Mouse (Mus musculus) MEL (cell line): Measurements from ENCODE around the gene Neurl2. TPM values are rescaled to one million over a fixed set of nuclear protein-coding genes. Genes with fewer than 3 reads are reported as not detected.
A peak's percentile ranks its signal among the peaks of the same experiment; 100 is the strongest.

ENCODE experiments used
- DNase-seq: peaks from one replicate; pipeline ENCODE4 v3.0.0; 2011; ENCODE audit warnings: low read depth, low spot score
- H3K27ac ChIP-seq: 2 replicates; pipeline ENCODE4 v1.5.1; 2012; ENCODE audit warnings: low read depth, mild to moderate bottlenecking, control low read depth, low read length, moderate library complexity; ENCODE audit not compliant: control insufficient read depth
- H3K27me3 ChIP-seq, 2 experiments: fragments of 150-350 bp in 1 of 2; sonication (generic) in 1 of 2; 2 replicates each; pipeline ENCODE4 v1.6.1; 2012; ENCODE audit warnings: low read length in 2 of 2, mild to moderate bottlenecking in 2 of 2, improper control_type of control experiment in 1 of 2, moderate library complexity in 1 of 2; ENCODE audit not compliant: insufficient read depth in 2 of 2, control insufficient read depth in 1 of 2
- H3K36me3 ChIP-seq, 2 experiments: 2 replicates each; pipeline ENCODE4 v1.6.1; 2012 to 2014; ENCODE audit warnings: low read length in 2 of 2, improper control_type of control experiment in 1 of 2, inconsistent platforms in 1 of 2, mild to moderate bottlenecking in 1 of 2; ENCODE audit not compliant: insufficient read depth in 2 of 2, control insufficient read depth in 1 of 2
- H3K4me1 ChIP-seq, 2 experiments: fragments of 150-350 bp in 1 of 2; sonication (generic) in 1 of 2; 2 replicates each; pipeline ENCODE4 v1.6.1; 2012; ENCODE audit warnings: low read length in 2 of 2, improper control_type of control experiment in 1 of 2, mild to moderate bottlenecking in 1 of 2; ENCODE audit not compliant: insufficient read depth in 2 of 2, control insufficient read depth in 1 of 2
- H3K4me3 ChIP-seq, 2 experiments: fragments of 150-350 bp in 1 of 2; sonication (generic) in 1 of 2; 2 replicates each; pipeline ENCODE4 v1.5.1; 2012; ENCODE audit warnings: low read depth in 2 of 2, low read length in 2 of 2, mild to moderate bottlenecking in 2 of 2, moderate library complexity in 2 of 2, control low read depth in 1 of 2, improper control_type of control experiment in 1 of 2; ENCODE audit not compliant: control insufficient read depth in 1 of 2, insufficient read depth in 1 of 2
- H3K79me2 ChIP-seq: 2 replicates; pipeline ENCODE4 v1.6.1; 2012; ENCODE audit warnings: mild to moderate bottlenecking, low read length, moderate library complexity; ENCODE audit not compliant: control insufficient read depth, poor library complexity, insufficient read depth
- H3K9ac ChIP-seq: 2 replicates; pipeline ENCODE4 v1.6.1; 2012; ENCODE audit warnings: low read depth, mild to moderate bottlenecking, control low read depth, low read length, moderate library complexity; ENCODE audit not compliant: control insufficient read depth, poor library complexity, severe bottlenecking
- H3K9me3 ChIP-seq: fragments of 150-350 bp; sonication (generic); replicated peaks from 2 replicates; pipeline ENCODE4 v1.6.1; 2012; ENCODE audit warnings: mild to moderate bottlenecking, low read length, improper control_type of control experiment, moderate library complexity; ENCODE audit not compliant: insufficient read depth
- BHLHE40 ChIP-seq: IDR thresholded peaks from 2 replicates; pipeline ENCODE4 v1.6.1; 2012; ENCODE audit warnings: low read depth, mild to moderate bottlenecking, inconsistent platforms, low read length, improper control_type of control experiment, borderline replicate concordance
- CHD1 ChIP-seq: IDR thresholded peaks from 2 replicates; pipeline ENCODE4 v1.6.1; 2012; ENCODE audit warnings: low read depth, mild to moderate bottlenecking, inconsistent platforms, low read length, improper control_type of control experiment
- CHD2 ChIP-seq: IDR thresholded peaks from 2 replicates; pipeline ENCODE4 v1.6.1; 2011; ENCODE audit warnings: low read length, improper control_type of control experiment
- ELF1 ChIP-seq: IDR thresholded peaks from 2 replicates; pipeline ENCODE4 v1.6.1; 2014; ENCODE audit warnings: low read depth, mild to moderate bottlenecking, inconsistent platforms, low read length, improper control_type of control experiment, moderate library complexity
- EP300 ChIP-seq, 2 experiments: IDR thresholded peaks; 2 replicates each; pipeline ENCODE4 v1.6.1; 2011; ENCODE audit warnings: improper control_type of control experiment in 2 of 2, low read length in 2 of 2, low read depth in 1 of 2, mild to moderate bottlenecking in 1 of 2
- ETS1 ChIP-seq: IDR thresholded peaks from 2 replicates; pipeline ENCODE4 v1.6.1; 2012; ENCODE audit warnings: low read depth, mild to moderate bottlenecking, inconsistent platforms, low read length, improper control_type of control experiment, moderate library complexity
- GABPA ChIP-seq: IDR thresholded peaks from 2 replicates; pipeline ENCODE4 v1.6.1; 2012; ENCODE audit warnings: low read depth, mild to moderate bottlenecking, inconsistent platforms, low read length, improper control_type of control experiment, moderate library complexity
- GATA1 ChIP-seq: IDR thresholded peaks from 2 replicates; pipeline ENCODE4 v1.6.1; 2011; ENCODE audit warnings: low read depth, low read length, improper control_type of control experiment
- HCFC1 ChIP-seq: IDR thresholded peaks from 2 replicates; pipeline ENCODE4 v1.6.1; 2012; ENCODE audit warnings: low read depth, mild to moderate bottlenecking, inconsistent platforms, low read length, improper control_type of control experiment, moderate library complexity
- JUND ChIP-seq: IDR thresholded peaks from 2 replicates; pipeline ENCODE4 v1.6.1; 2011; ENCODE audit warnings: low read depth, mild to moderate bottlenecking, improper control_type of control experiment, low read length
- MAX ChIP-seq: IDR thresholded peaks from 2 replicates; pipeline ENCODE4 v1.6.1; 2011; ENCODE audit warnings: low read length, improper control_type of control experiment
- MAZ ChIP-seq: IDR thresholded peaks from 2 replicates; pipeline ENCODE4 v1.6.1; 2012; ENCODE audit warnings: low read depth, mild to moderate bottlenecking, inconsistent platforms, low read length, improper control_type of control experiment
- MEF2A ChIP-seq: IDR thresholded peaks from 2 replicates; pipeline ENCODE4 v1.6.1; 2014; ENCODE audit warnings: low read depth, mild to moderate bottlenecking, inconsistent platforms, low read length, improper control_type of control experiment; ENCODE audit not compliant: poor library complexity, insufficient replicate concordance, severe bottlenecking; ENCODE audit errors: extremely low read depth
- MXI1 ChIP-seq: IDR thresholded peaks from 2 replicates; pipeline ENCODE4 v1.6.1; 2011; ENCODE audit warnings: mild to moderate bottlenecking, low read depth, low read length, improper control_type of control experiment
- MYB ChIP-seq: IDR thresholded peaks from 2 replicates; pipeline ENCODE4 v1.6.1; 2011; ENCODE audit warnings: mild to moderate bottlenecking, low read depth, low read length, improper control_type of control experiment
- MYC ChIP-seq: IDR thresholded peaks from 2 replicates; pipeline ENCODE4 v1.6.1; 2011; ENCODE audit warnings: low read depth, mild to moderate bottlenecking, low read length, improper control_type of control experiment, moderate library complexity
- NELFE ChIP-seq: IDR thresholded peaks from 2 replicates; pipeline ENCODE4 v1.6.1; 2011; ENCODE audit warnings: low read depth, low read length, improper control_type of control experiment
- POLR2A ChIP-seq, 2 experiments: IDR thresholded peaks; 2 replicates each; pipeline ENCODE4 v1.6.1; 2011 to 2012; ENCODE audit warnings: low read length in 2 of 2, mild to moderate bottlenecking in 2 of 2, control low read depth in 1 of 2, improper control_type of control experiment in 1 of 2, low read depth in 1 of 2, moderate library complexity in 1 of 2; ENCODE audit not compliant: control insufficient read depth in 1 of 2, insufficient read depth in 1 of 2, poor library complexity in 1 of 2
- POLR2AphosphoS5 ChIP-seq: IDR thresholded peaks from 2 replicates; pipeline ENCODE4 v1.6.1; 2012; ENCODE audit warnings: low read depth, borderline replicate concordance, mild to moderate bottlenecking, inconsistent platforms, low read length, moderate library complexity, mixed read lengths
- RAD21 ChIP-seq: IDR thresholded peaks from 2 replicates; pipeline ENCODE4 v1.6.1; 2011; ENCODE audit warnings: mild to moderate bottlenecking, low read depth, low read length, improper control_type of control experiment
- TAL1 ChIP-seq: IDR thresholded peaks from 2 replicates; pipeline ENCODE4 v1.6.1; 2012; ENCODE audit warnings: mild to moderate bottlenecking, inconsistent platforms, low read length, moderate library complexity, mixed read lengths
- TBP ChIP-seq: IDR thresholded peaks from 2 replicates; pipeline ENCODE4 v1.8.0; 2011; ENCODE audit warnings: low read depth, low read length, improper control_type of control experiment
- TCF12 ChIP-seq: IDR thresholded peaks from 2 replicates; pipeline ENCODE4 v1.6.1; 2014; ENCODE audit warnings: low read depth, mild to moderate bottlenecking, inconsistent platforms, low read length, improper control_type of control experiment, moderate library complexity
- USF1 ChIP-seq: IDR thresholded peaks from 2 replicates; pipeline ENCODE4 v1.6.1; 2014; ENCODE audit warnings: low read depth, mild to moderate bottlenecking, inconsistent platforms, low read length, improper control_type of control experiment, moderate library complexity
- USF2 ChIP-seq, 2 experiments: IDR thresholded peaks; 2 replicates each; pipeline ENCODE4 v1.6.1; 2011 to 2012; ENCODE audit warnings: improper control_type of control experiment in 2 of 2, low read length in 2 of 2, borderline replicate concordance in 1 of 2, inconsistent platforms in 1 of 2, low read depth in 1 of 2, mild to moderate bottlenecking in 1 of 2; ENCODE audit not compliant: insufficient read depth in 1 of 2
- ZC3H11A ChIP-seq: IDR thresholded peaks from 2 replicates; pipeline ENCODE4 v1.6.1; 2012; ENCODE audit warnings: low read depth, mild to moderate bottlenecking, inconsistent platforms, low read length, improper control_type of control experiment
- ZKSCAN1 ChIP-seq: IDR thresholded peaks from 2 replicates; pipeline ENCODE4 v1.6.1; 2012; ENCODE audit warnings: low read depth, mild to moderate bottlenecking, inconsistent platforms, low read length, improper control_type of control experiment, moderate library complexity
- polyA plus RNA-seq, 2 experiments: library from polyadenylated mRNA; stranded (reverse) in 1 of 2; unstranded in 1 of 2; fragments of >175 nt in 1 of 2; fragments of >200 nt in 1 of 2; gene quantifications; 2 replicates each; pipeline versions ENCODE4 v1.2.1 to v1.2.4; 2012; ENCODE audit warnings: low replicate concordance in 2 of 2, low read depth in 1 of 2; ENCODE audit not compliant: insufficient read length in 2 of 2, insufficient read depth in 1 of 2, missing spikeins in 1 of 2
- total RNA-seq: library from RNA; depleted of rRNA; stranded (reverse); fragments of 300-350 nt; gene quantifications from 2 replicates; pipeline ENCODE4 v1.2.3, GENCODE M21; 2012

Gene Neurl2
- total and polyA plus RNA-seq, 3 experiments: 1.6 to 2.6 TPM; not detected in 1

- TF ChIP-seq EP300 (IDR thresholded peaks at IDR 0.05; ENCODE audit: low read depth in 1 of 2, low read length in 2 of 2) (peak; percentile 44 to 76), GABPA (no peak), TAL1 (peak; percentile 77), MAX (no peak), HCFC1 (no peak), BHLHE40 (no peak), TBP (no peak), ETS1 (peak; percentile 57; the same call in 1 of the 2 replicates), POLR2AphosphoS5 (no peak), CHD1 (no peak), CHD2 (no peak), TCF12 (peak; percentile 74), ZC3H11A (no peak), NELFE (no peak), POLR2A (IDR thresholded peaks at IDR 0.05; ENCODE audit: control insufficient read depth in 1 of 2, insufficient read depth in 1 of 2, low read depth in 1 of 2, low read length in 2 of 2, poor library complexity in 1 of 2) (no peak), ZKSCAN1 (no peak), GATA1 (peak; percentile 86), MEF2A (peak; percentile 83; the same call in 1 of the 2 replicates)
- Histone ChIP-seq H3K36me3 (peaks cover 0 to 7% of the 10 kb centered on the region in 2 experiments; a peak in 2 of 4 replicates), H3K9me3 (no peaks in the 10 kb centered on the region), H3K27ac (peak overlapping the region; percentile 80), H3K27me3 (no peaks in the 10 kb centered on the region), H3K79me2 (no peaks in the 10 kb centered on the region), H3K4me3 (peak overlapping the region; percentile 37 to 42), H3K9ac (peak overlapping the region; percentile 41), H3K4me1 (peaks cover 6 to 10% of the 10 kb centered on the region in 2 experiments)
- peak; percentile 82 for DNase-seq
Measured at GRCm38 (mm10) chr2:164815821-164816220, 17.4 kb downstream of the Neurl2 start.

GRCm38 (mm10) chr2:164815348-164815747 is 17.9 kb downstream of the Neurl2 start:
- Histone ChIP-seq H3K79me2 (no peaks in the 10 kb centered on the region), H3K9ac (peak overlapping the region; percentile 41), H3K27ac (peak overlapping the region; percentile 80), H3K27me3 (no peaks in the 10 kb centered on the region), H3K4me3 (peak overlapping the region; percentile 37 to 42), H3K4me1 (peaks cover 6 to 10% of the 10 kb centered on the region in 2 experiments), H3K36me3 (peaks cover 0 to 7% of the 10 kb centered on the region in 2 experiments; a peak in 2 of 4 replicates), H3K9me3 (no peaks in the 10 kb centered on the region)
- TF ChIP-seq USF1 (0 out of 2 replicates have a peak, but pooled peaks have one; percentile 47), ELF1 (no peak), BHLHE40 (0 out of 2 replicates have a peak, but pooled peaks have one; percentile 10), USF2 (IDR thresholded peaks at IDR 0.05; ENCODE audit: borderline replicate concordance in 1 of 2, insufficient read depth in 1 of 2, low read depth in 1 of 2, low read length in 2 of 2) (no peak), MYC (0 out of 2 replicates have a peak, but pooled peaks have one; percentile 30), MAZ (no peak), NELFE (no peak), MXI1 (peak; percentile 58; the same call in 1 of the 2 replicates), MYB (0 out of 2 replicates have a peak, but pooled peaks have one; percentile 19), TCF12 (0 out of 2 replicates have a peak, but pooled peaks have one; percentile 16), RAD21 (no peak), MAX (peak; percentile 32; the same call in 1 of the 2 replicates), TBP (peak; percentile 89), GABPA (no peak), JUND (no peak)
- peak; percentile 79 for DNase-seq
